Mouse (Mus musculus) heart, embryonic 10.5 days (tissue): Measurements from ENCODE around the gene Rrnad1. TPM values are rescaled to one million over a fixed set of nuclear protein-coding genes. Genes with fewer than 3 reads are reported as not detected.

Source experiments
- DNase-seq: peaks from one replicate; pipeline ENCODE4 v3.0.0-alpha.2; 2017; ENCODE audit warnings: low spot score
- H3K27ac ChIP-seq: fragments of 300-500 bp; sonication (generic); 2 replicates; pipeline ENCODE4 v1.5.1; 2016; ENCODE audit warnings: mild to moderate bottlenecking
- H3K27me3 ChIP-seq: fragments of 300-500 bp; sonication (generic); 2 replicates; pipeline ENCODE4 v1.6.1; 2016; ENCODE audit warnings: mild to moderate bottlenecking; ENCODE audit not compliant: poor library complexity, insufficient read depth, severe bottlenecking
- H3K36me3 ChIP-seq: fragments of 300-500 bp; sonication (generic); 2 replicates; pipeline ENCODE4 v1.6.1; 2016; ENCODE audit warnings: mild to moderate bottlenecking, moderate library complexity
- H3K4me1 ChIP-seq: fragments of 300-500 bp; sonication (generic); 2 replicates; pipeline ENCODE4 v1.6.1; 2016; ENCODE audit warnings: mild to moderate bottlenecking
- H3K4me3 ChIP-seq: fragments of 300-500 bp; sonication (generic); 2 replicates; pipeline ENCODE4 v1.5.1; 2016; ENCODE audit warnings: mild to moderate bottlenecking, moderate library complexity
- H3K9me3 ChIP-seq: fragments of 300-500 bp; sonication (generic); 2 replicates; pipeline ENCODE4 v1.6.1; 2016; ENCODE audit warnings: mild to moderate bottlenecking, moderate library complexity
- WGBS: fragments of 180-500 bp; shearing (Covaris S2); methylation state at CpG from one replicate; pipeline ENCODE4 v1.1.7; 2016; 5-methylcytosine and 5-hydroxymethylcytosine counted together
- polyA plus RNA-seq: library from polyadenylated mRNA; unstranded; fragments of >200 nt; fragmentation: Nextera tagmentation; extraction: Ambion mirVana; gene quantifications from 2 replicates; pipeline ENCODE4 v1.2.1, GENCODE M21; 2016

Rrnad1 gene
- polyA plus RNA-seq, 1 experiment from 2014 or later = 21.0 TPM

GRCm38 (mm10) chr3:87920270-87920943 is 10.1 kb downstream of the Rrnad1 start:
- Histone ChIP-seq H3K36me3 (peaks cover 62% of the 10 kb centered on the region), H3K4me3 (peak overlapping the region; percentile 77), H3K9me3 (no peaks in the 10 kb centered on the region), H3K4me1 (peaks cover 9% of the 10 kb centered on the region; the same call in 1 of the 2 replicates), H3K27me3 (no peaks in the 10 kb centered on the region), H3K27ac (peak overlapping the region; percentile 89; the same call in 1 of the 2 replicates)
- WGBS = 59% methylated on average over 9 of the region's 9 CpGs
- no peak for DNase-seq

- under 1% methylated on average over 30 of the region's 30 CpGs for WGBS
- peaks cover 62% of the 10 kb centered on the region for H3K36me3 ChIP-seq
These were observed 11.0 kb downstream of the Rrnad1 start, which contains the start of gene Mrpl24 for GRCm38 (mm10) chr3:87919336-87920108. Mrpl24 (plus strand) TSS chr3:87919506.

GRCm38 (mm10) chr3:87918551-87918950 is 12.0 kb downstream of the Rrnad1 start:
- 84% methylated on average over 1 of the region's 1 CpGs for WGBS
- Histone ChIP-seq H3K9me3 (no peaks in the 10 kb centered on the region), H3K27ac (peak overlapping the region; percentile 67; the same call in 1 of the 2 replicates), H3K4me3 (0 out of 2 replicates have a peak overlapping the region, but pooled peaks have one; percentile 77), H3K4me1 (peaks cover 9% of the 10 kb centered on the region; the same call in 1 of the 2 replicates), H3K36me3 (peaks cover 62% of the 10 kb centered on the region), H3K27me3 (no peaks in the 10 kb centered on the region)
- no peak for DNase-seq

More at GRCm38 (mm10) chr3:87919336-87920108, 11.0 kb downstream of the Rrnad1 start, which contains the start of gene Mrpl24:
- Histone ChIP-seq H3K4me3 (peak within 1 kb of the TSS; percentile 77), H3K27me3 (no peaks in the 10 kb centered on the region), H3K9me3 (no peaks in the 10 kb centered on the region), H3K4me1 (peaks cover 9% of the 10 kb centered on the region; the same call in 1 of the 2 replicates), H3K27ac (peak within 1 kb of the TSS; percentile 89)
- DNase-seq = peak; percentile 95

- H3K4me3 ChIP-seq = no peak overlapping the region
- DNase-seq = no peak
- peaks cover 9% of the 10 kb centered on the region for H3K4me1 ChIP-seq
- 97% methylated on average over 1 of the region's 1 CpGs for WGBS
- H3K27me3 ChIP-seq = no peaks in the 10 kb centered on the region
- H3K36me3 ChIP-seq = peaks cover 54% of the 10 kb centered on the region
- H3K27ac ChIP-seq = no peak overlapping the region
- no peaks in the 10 kb centered on the region for H3K9me3 ChIP-seq
These were observed 13.5 kb downstream of the Rrnad1 start for GRCm38 (mm10) chr3:87916990-87917389.

GRCm38 (mm10) chr3:87913891-87914290 is 16.6 kb downstream of the Rrnad1 start:
- 91% methylated on average over 10 of the region's 10 CpGs for WGBS

GRCm38 (mm10) chr3:87913491-87913890 is 17.0 kb downstream of the Rrnad1 start:
- Histone ChIP-seq H3K36me3 (peaks cover 57% of the 10 kb centered on the region), H3K27ac (0 out of 2 replicates have a peak overlapping the region, but pooled peaks have one; percentile 17), H3K4me1 (peaks cover 29% of the 10 kb centered on the region), H3K9me3 (no peaks in the 10 kb centered on the region), H3K27me3 (no peaks in the 10 kb centered on the region), H3K4me3 (no peak overlapping the region)
- WGBS = 85% methylated on average over 7 of the region's 7 CpGs
- DNase-seq = no peak

More at GRCm38 (mm10) chr3:87913891-87914290, 16.6 kb downstream of the Rrnad1 start:
- H3K27ac ChIP-seq = 0 out of 2 replicates have a peak overlapping the region, but pooled peaks have one; percentile 17
- H3K36me3 ChIP-seq = peaks cover 57% of the 10 kb centered on the region
- no peak for DNase-seq
- no peak overlapping the region for H3K4me3 ChIP-seq
- H3K4me1 ChIP-seq = peaks cover 25% of the 10 kb centered on the region
- H3K9me3 ChIP-seq = no peaks in the 10 kb centered on the region
- H3K27me3 ChIP-seq = no peaks in the 10 kb centered on the region

- H3K36me3 ChIP-seq = peaks cover 35% of the 10 kb centered on the region
- H3K9me3 ChIP-seq = no peaks in the 10 kb centered on the region
- peak; percentile 91 for DNase-seq
- peak overlapping the region; percentile 89 for H3K4me3 ChIP-seq
- no peaks in the 10 kb centered on the region for H3K27me3 ChIP-seq
- WGBS = 3% methylated on average over 12 of the region's 12 CpGs
- peak overlapping the region; percentile 99 for H3K27ac ChIP-seq
- H3K4me1 ChIP-seq = peaks cover 43% of the 10 kb centered on the region
These were observed 19.9 kb downstream of the Rrnad1 start for GRCm38 (mm10) chr3:87910573-87911141.

- WGBS = 10% methylated on average over 4 of the region's 4 CpGs
- H3K4me1 ChIP-seq = peaks cover 43% of the 10 kb centered on the region
- H3K36me3 ChIP-seq = peaks cover 27% of the 10 kb centered on the region
- H3K4me3 ChIP-seq = peak overlapping the region; percentile 89
- no peak for DNase-seq
- H3K27ac ChIP-seq = peak overlapping the region; percentile 99
- no peaks in the 10 kb centered on the region for H3K27me3 ChIP-seq
- no peaks in the 10 kb centered on the region for H3K9me3 ChIP-seq
These were observed 20.6 kb downstream of the Rrnad1 start for GRCm38 (mm10) chr3:87909874-87910273.

GRCm38 (mm10) chr3:87909381-87909780 is 21.1 kb downstream of the Rrnad1 start:
- WGBS = 80% methylated on average over 2 of the region's 2 CpGs
- Histone ChIP-seq H3K36me3 (peaks cover 23% of the 10 kb centered on the region), H3K4me1 (peaks cover 43% of the 10 kb centered on the region), H3K4me3 (peak overlapping the region; percentile 89), H3K9me3 (no peaks in the 10 kb centered on the region), H3K27me3 (no peaks in the 10 kb centered on the region), H3K27ac (peak overlapping the region; percentile 99)
- DNase-seq = no peak

GRCm38 (mm10) chr3:87907906-87908305 is 22.6 kb downstream of the Rrnad1 start:
- no peaks in the 10 kb centered on the region for H3K27me3 ChIP-seq
- H3K36me3 ChIP-seq = peaks cover 8% of the 10 kb centered on the region; the same call in 1 of the 2 replicates
- DNase-seq = no peak
- H3K27ac ChIP-seq = peak overlapping the region; percentile 99
- H3K4me3 ChIP-seq = peak overlapping the region; percentile 89
- no peaks in the 10 kb centered on the region for H3K9me3 ChIP-seq
- 3% methylated on average over 1 of the region's 1 CpGs for WGBS
- peaks cover 43% of the 10 kb centered on the region for H3K4me1 ChIP-seq

- H3K4me3 ChIP-seq = peak overlapping the region; percentile 89
- WGBS = under 1% methylated on average over 27 of the region's 27 CpGs
- DNase-seq = peak; percentile 89
- H3K9me3 ChIP-seq = no peaks in the 10 kb centered on the region
- no peaks in the 10 kb centered on the region for H3K27me3 ChIP-seq
- 0 out of 2 replicates have a peak, but pooled peaks cover 6% of the 10 kb centered on the region for H3K36me3 ChIP-seq
- peaks cover 43% of the 10 kb centered on the region for H3K4me1 ChIP-seq
- H3K27ac ChIP-seq = peak overlapping the region; percentile 99
These were observed 23.3 kb downstream of the Rrnad1 start for GRCm38 (mm10) chr3:87906981-87907857.

- H3K36me3 ChIP-seq = 0 out of 2 replicates have a peak, but pooled peaks cover 6% of the 10 kb centered on the region
- H3K27ac ChIP-seq = peak overlapping the region; percentile 99
- no peaks in the 10 kb centered on the region for H3K9me3 ChIP-seq
- under 1% methylated on average over 47 of the region's 47 CpGs for WGBS
- no peak for DNase-seq
- H3K4me3 ChIP-seq = peak overlapping the region; percentile 89
- no peaks in the 10 kb centered on the region for H3K27me3 ChIP-seq
- H3K4me1 ChIP-seq = peaks cover 45% of the 10 kb centered on the region
These were observed 23.9 kb downstream of the Rrnad1 start for GRCm38 (mm10) chr3:87906601-87906980.
